Mouse (Mus musculus) adrenal gland, adult (tissue): ENCODE results near the gene Aco2.

ENCODE experiments used
- DNase-seq, 2 experiments: peaks; one replicate each; pipeline ENCODE4 v3.0.0; 2022 to 2023; ENCODE audit warnings: low spot score in 1 of 2; ENCODE audit not compliant: inconsistent age in 2 of 2

Aco2 gene

GRCm38 (mm10) chr15:81872262-81873136, at the start of gene Aco2:
Gene Aco2 (plus strand): TSS chr15:81872309.
- DNase-seq = peak; percentile 99 to 100

- no peak for DNase-seq
Observed at GRCm38 (mm10) chr15:81822631-81823030, 49.5 kb upstream of the Aco2 start.

- no peak for DNase-seq
Observed at GRCm38 (mm10) chr15:81824832-81825231, 47.3 kb upstream of the Aco2 start.

- no peak for DNase-seq
Observed at GRCm38 (mm10) chr15:81828426-81829207, 43.5 kb upstream of the Aco2 start.

GRCm38 (mm10) chr15:81829208-81829580, 42.9 kb upstream of the Aco2 start:
- no peak for DNase-seq

- DNase-seq = no peak
Observed at GRCm38 (mm10) chr15:81830530-81830929, 41.6 kb upstream of the Aco2 start.

- DNase-seq = peak; percentile 92 to 96
Observed at GRCm38 (mm10) chr15:81831136-81831825, 40.8 kb upstream of the Aco2 start.

GRCm38 (mm10) chr15:81832219-81832618, 39.9 kb upstream of the Aco2 start:
- peak in 1 of 2 experiments; percentile 40 for DNase-seq

GRCm38 (mm10) chr15:81833481-81833880, 38.6 kb upstream of the Aco2 start:
- DNase-seq = peak in 1 of 2 experiments; percentile 34

- peak in 1 of 2 experiments; percentile 54 for DNase-seq
Observed at GRCm38 (mm10) chr15:81834171-81834841, 37.8 kb upstream of the Aco2 start.

- DNase-seq = peak in 1 of 2 experiments; percentile 51
Observed at GRCm38 (mm10) chr15:81835007-81835880, 36.9 kb upstream of the Aco2 start.

- DNase-seq = peak; percentile 93
Observed at GRCm38 (mm10) chr15:81836124-81836821, 35.8 kb upstream of the Aco2 start.

GRCm38 (mm10) chr15:81836966-81837920, 34.9 kb upstream of the Aco2 start:
- peak in 1 of 2 experiments; percentile 55 for DNase-seq

- DNase-seq = peak in 1 of 2 experiments; percentile 51
Observed at GRCm38 (mm10) chr15:81838554-81839235, 33.4 kb upstream of the Aco2 start.

GRCm38 (mm10) chr15:81839634-81840033, 32.5 kb upstream of the Aco2 start:
- DNase-seq = peak; percentile 92 to 95

- DNase-seq = no peak
Observed at GRCm38 (mm10) chr15:81840306-81840705, 31.8 kb upstream of the Aco2 start.

- no peak for DNase-seq
Observed at GRCm38 (mm10) chr15:81842275-81842674, 29.8 kb upstream of the Aco2 start.
